14 mouse cellular contexts compared by ENCODE assay signal in the genomic region with DNA sequence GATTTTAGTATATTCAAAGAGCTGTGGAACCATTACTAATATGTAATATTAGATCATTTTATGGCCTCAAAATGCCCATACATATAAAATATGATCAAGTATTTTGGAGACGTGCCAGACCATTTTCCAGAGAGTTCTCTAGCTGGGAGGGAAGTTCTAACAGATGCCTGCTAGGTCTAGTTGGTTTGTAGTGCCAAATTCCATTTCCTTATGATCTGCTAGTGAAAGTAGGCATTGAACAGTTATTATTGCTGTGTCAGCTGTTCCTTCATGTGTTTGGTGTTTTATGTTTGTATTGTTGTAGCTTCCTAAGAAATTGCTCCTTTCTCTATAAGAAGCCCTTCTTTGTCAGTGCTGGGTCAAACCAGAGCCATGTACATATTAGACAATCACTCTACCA.
"Had no signal": no experiment of that assay in that cellular context is flagged by ENCODE, and none has a peak within 500 bp of the region (broad histone marks: within the 10 kb centered on the region; RNA-seq: fewer than 3 reads in every experiment).

No protein-coding gene starts in this region.

- ATAC-seq: liver, postnatal 0 days; lung, postnatal 0 days had no signal

- H3K27ac ChIP-seq: liver, embryonic 13.5 days; midbrain, embryonic 10.5 days; neural tube, embryonic 15.5 days had no signal

- DNase-seq: kidney, postnatal 25 days; left cerebral cortex, postnatal 4 days; liver; liver, embryonic 13.5 days; liver, postnatal 0 days; lung, postnatal 36 days; midbrain, embryonic 14.5 days; right cerebral cortex, adult 18-20 months; right cerebral cortex, postnatal 25 days; thymus, postnatal 4 days had no signal

- H3K4me2 ChIP-seq: liver, embryonic 13.5 days; neural tube, embryonic 15.5 days had no signal

- H3K4me1 ChIP-seq: liver, embryonic 13.5 days had no signal

- H3K9ac ChIP-seq: liver, embryonic 13.5 days; liver, postnatal 0 days; neural tube, embryonic 15.5 days had no signal

- H3K36me3 ChIP-seq: liver, embryonic 13.5 days; midbrain, embryonic 10.5 days; neural tube, embryonic 15.5 days had no signal

- H3K4me3 ChIP-seq: liver, embryonic 13.5 days; midbrain, embryonic 10.5 days; myocyte; neural tube, embryonic 15.5 days had no signal

- H3K9me3 ChIP-seq: liver, embryonic 13.5 days; midbrain, embryonic 10.5 days; neural tube, embryonic 15.5 days had no signal

- H3K27me3 ChIP-seq: liver, embryonic 13.5 days; neural tube, embryonic 15.5 days had no signal
